Mouse (Mus musculus): ENCODE measurements around the gene Ranbp9. TPM values are rescaled to one million over a fixed set of nuclear protein-coding genes. Genes with fewer than 3 reads are reported as not detected.
"Not testable (repeated sequence)": the region's sequence is repeated elsewhere in the genome, so short reads cannot be mapped to it uniquely, and the experiment has no call there.

The Ranbp9 gene
- total RNA-seq, 2 experiments from 2014 or later: 33.5 to 35.4 TPM

DNA sequence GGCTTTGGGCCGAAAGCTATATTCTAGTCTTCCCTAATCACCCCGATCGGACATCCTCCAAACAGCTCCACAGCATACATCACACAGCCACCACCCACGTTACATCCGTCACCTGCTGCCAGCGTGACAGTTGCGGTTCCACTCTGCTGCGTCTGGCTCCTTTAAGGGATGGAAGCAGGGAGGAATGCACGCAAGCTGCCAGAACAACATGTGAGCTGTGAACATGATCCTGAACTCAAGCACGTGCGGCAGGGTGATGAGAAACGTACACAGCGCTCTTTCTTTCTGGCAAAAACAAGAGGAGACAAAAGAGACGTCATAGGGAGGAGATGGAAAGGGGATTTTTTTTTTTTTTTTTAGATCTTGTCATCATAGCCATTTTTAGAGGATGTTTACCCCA, 17.8 kb upstream of the Ranbp9 start:
- no peak for ATAC-seq (replicated peaks; ENCODE audit: low FRiP score, poor library complexity, severe bottlenecking)

DNA sequence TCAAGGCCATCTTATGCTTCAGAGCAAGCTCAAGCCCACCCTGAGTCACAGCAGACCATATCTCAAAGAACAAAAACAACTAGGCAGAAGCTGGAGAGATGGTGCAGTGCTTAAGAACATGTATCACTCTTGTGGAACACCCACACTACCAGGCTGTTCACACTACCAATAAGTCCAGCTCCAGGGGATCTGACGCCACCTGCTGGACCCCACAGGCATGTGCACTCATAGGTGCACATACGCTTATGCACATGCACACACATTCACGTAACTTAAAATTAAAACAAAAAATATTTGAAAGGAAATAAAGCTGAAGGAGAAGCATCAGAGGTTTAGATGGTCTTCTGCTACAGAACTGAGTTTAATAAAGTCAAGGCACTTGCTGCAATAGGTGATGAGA, 16.7 kb upstream of the Ranbp9 start:
- no peak for ATAC-seq (replicated peaks; ENCODE audit: low FRiP score, poor library complexity, severe bottlenecking)

DNA sequence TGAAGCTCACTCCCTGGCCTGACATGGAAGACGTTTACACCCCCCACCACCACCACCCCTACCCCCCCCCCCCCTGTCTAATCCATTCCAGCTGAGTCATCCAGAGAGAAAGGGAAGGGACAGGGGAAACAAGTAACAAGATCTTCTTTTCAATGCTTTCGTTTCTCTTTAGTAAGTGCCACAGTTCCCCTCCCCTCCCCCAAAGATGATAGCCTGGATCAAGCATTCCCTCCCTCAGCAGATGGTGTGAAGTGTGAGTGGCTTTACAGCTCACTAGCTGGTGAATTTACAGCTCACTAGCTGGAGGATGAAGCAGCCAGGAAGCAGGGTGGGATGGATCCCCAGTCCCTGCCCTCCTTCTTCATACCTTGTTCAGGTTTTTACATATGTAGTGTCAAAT, 15.6 kb upstream of the Ranbp9 start:
- no peak for ATAC-seq (replicated peaks; ENCODE audit: low FRiP score, poor library complexity, severe bottlenecking)

DNA sequence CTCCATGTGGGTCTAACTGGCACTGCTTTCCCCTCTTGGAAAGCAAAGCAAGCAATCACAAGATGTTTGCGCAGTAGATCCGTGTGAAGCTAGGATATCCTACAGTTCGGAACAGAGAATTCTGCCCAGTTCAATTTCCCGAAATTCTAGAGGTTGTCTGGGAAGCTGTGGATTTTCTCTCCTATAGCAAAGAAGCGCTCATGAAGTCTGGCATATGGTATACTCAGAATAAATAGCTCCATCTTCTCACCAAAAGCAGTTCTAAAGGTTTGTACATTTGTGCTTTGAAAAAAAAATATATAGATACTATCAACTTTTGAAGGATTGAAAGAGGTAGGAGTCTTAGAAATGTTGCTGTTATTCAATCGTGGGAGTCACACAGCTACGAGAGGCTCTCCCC, 14.6 kb upstream of the Ranbp9 start:
- no peak for ATAC-seq (replicated peaks; ENCODE audit: low FRiP score, poor library complexity, severe bottlenecking)

DNA sequence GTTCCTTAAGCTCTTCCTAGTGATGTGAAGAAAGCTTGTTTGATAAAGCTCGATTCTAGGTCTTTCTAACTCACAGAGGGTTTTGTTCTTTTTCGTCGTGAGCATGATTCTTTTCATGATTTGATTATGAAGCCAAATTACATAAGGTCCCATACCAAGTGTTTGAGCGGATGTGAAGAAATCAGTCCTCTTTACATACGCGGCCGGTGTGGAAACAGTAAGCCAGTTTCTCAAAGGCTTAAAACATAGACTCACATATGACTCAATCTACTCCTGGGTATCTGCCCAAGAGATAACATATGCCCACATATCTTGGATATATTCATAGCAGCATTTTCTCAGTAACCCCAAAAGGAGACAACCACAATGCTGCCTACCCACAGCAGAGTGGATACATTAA, 12.6 kb upstream of the Ranbp9 start:
- no peak for ATAC-seq (replicated peaks; ENCODE audit: low FRiP score, poor library complexity, severe bottlenecking)

DNA sequence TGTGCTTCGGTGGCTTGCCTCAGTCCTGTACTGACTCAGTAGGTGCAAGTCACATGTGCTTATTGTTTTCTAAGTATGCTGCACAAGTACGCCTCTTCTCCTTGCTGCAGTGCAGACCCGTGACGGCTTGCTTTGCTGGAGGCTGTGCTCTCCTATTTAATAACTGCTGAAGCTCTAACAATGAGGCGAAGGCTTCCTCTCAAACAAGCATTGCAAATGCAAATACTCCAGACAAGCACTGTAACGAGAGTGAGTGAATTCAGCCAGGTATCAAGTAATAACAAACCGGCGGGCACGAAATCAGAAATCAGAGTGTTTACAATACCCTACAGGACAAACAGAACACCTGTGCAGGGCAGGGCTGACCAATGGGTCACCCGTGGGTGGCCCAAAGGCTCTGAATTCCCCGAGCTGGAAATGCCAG, 12.0 kb upstream of the Ranbp9 start:
- no peak for ATAC-seq (replicated peaks; ENCODE audit: low FRiP score, poor library complexity, severe bottlenecking)

DNA sequence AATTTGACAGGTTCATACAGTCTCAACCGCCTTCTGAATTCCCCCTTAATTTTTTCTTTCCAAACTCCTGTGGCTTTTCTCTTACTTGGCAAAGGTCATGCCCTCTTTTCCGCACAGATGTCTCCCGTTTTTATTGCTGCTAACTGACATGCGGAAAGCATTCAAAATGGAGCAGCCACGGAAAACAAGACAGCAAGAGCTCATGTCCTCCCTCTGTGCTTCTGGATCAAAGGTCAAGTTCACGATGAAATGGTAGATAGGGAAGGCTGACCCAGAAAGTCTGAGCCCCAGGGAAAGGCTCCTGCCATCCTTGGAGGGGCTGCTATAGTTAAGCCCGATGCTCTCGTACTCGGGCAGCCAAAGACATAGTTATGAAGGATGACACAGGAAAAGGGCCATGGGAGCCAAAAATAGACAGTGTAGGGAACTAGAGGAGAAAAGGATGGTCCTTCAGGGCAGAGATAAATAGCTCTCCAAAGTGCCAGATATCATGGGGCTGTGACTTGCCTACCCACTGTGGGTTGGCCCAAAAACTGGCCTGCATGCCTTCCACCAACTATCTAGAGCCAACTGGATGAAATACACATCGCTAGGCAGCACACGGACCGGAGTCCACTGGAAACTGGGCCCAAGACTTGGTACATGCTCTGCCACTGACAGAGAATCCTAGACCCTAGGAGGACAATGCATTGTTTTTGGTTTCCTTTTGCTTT, 5.6 kb upstream of the Ranbp9 start:
- ATAC-seq (replicated peaks; ENCODE audit: low FRiP score, poor library complexity, severe bottlenecking): no peak

DNA sequence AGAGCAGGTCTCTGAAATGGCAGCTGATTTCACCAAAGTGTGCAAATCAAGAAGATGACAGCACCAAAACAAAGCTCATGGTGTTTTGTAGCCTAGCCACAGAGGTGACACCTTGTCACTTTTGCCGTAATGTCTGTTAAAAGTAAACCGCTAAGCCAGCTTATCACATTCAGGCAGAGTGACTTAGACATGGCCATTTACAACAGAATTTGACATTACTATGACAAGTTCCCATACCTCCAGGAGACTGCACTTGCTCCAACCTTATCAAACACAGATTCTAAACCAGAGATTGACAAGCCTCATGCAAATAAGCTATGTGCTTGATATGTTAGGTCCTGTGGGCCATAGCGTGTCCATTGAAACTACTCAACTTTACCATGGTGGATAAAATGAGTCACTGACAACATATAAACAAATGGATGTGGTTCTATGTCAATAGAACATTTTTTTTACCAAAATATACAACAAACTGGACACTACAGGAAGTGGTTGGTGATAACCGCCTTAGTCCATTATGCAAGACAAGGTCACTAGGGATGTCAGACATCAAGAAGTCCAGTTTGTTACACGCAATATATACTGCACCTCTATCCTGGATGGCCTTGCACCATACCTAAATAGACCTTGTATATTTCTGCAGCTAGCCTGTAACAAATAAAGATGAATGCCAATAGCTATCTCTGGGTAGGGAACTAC, 4.3 kb upstream of the Ranbp9 start:
- no peak for ATAC-seq (replicated peaks; ENCODE audit: low FRiP score, poor library complexity, severe bottlenecking)

DNA sequence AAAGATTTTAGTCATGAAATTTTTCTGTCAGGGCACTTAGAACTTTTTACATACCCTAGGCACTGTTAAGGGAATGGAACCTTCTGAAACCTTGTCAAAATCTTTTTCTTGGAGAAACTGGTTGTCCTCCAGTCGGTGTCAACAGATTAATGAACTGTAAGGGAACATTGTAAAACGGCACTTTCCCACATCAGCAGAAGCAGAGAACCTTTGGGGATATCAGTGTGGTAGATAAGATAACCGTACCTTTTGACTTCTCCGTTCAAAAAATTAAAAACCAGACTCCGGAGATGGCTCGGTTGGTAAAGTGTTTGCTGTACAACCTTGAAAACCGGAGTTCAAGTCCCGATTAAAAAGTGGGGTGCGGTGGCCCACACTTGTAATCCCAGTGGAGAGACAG, 1.7 kb upstream of the Ranbp9 start:
- ATAC-seq (replicated peaks; ENCODE audit: low FRiP score, poor library complexity, severe bottlenecking): no peak

DNA sequence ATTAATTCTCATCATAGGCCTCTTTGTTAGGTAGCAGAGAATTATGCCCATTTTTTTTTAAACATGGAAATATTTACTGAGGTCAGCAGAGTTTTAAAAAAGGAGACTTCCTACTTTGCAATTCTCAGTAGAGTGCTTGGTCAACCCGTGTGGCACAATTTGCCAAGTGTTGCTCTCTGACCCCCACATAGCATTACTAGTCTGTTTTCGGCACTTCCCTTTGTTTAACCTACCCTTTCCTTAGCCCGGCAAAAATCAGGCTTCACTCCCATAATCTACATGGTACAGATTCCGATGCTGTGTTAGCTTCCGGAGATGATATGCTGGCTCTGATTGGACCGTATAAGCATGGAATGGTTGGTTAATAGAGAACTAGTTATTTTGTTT, 770 bp upstream of the Ranbp9 start:
- ATAC-seq (replicated peaks; ENCODE audit: low FRiP score, poor library complexity, severe bottlenecking): no peak

DNA sequence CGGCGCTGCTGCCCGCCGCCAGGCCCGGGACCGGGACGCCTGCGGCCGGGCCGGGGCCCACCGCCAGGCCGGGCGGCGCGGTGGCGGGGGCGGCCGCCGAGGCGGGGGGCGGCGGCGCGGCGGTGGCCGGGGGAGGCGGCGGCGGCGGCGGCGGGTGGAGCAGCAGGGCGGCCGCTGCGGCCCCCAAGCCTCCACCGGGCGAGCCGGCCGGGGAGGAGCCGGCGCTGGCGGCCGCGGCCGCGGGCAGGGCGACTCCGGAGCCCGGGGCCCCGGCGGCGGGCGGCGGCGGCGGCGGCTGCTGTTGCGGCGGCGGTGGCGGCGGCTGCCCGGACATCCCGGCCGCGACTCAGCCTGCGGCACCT, 506 bp downstream of the Ranbp9 start:
- ATAC-seq (replicated peaks; ENCODE audit: low FRiP score, poor library complexity, severe bottlenecking): no peak

DNA sequence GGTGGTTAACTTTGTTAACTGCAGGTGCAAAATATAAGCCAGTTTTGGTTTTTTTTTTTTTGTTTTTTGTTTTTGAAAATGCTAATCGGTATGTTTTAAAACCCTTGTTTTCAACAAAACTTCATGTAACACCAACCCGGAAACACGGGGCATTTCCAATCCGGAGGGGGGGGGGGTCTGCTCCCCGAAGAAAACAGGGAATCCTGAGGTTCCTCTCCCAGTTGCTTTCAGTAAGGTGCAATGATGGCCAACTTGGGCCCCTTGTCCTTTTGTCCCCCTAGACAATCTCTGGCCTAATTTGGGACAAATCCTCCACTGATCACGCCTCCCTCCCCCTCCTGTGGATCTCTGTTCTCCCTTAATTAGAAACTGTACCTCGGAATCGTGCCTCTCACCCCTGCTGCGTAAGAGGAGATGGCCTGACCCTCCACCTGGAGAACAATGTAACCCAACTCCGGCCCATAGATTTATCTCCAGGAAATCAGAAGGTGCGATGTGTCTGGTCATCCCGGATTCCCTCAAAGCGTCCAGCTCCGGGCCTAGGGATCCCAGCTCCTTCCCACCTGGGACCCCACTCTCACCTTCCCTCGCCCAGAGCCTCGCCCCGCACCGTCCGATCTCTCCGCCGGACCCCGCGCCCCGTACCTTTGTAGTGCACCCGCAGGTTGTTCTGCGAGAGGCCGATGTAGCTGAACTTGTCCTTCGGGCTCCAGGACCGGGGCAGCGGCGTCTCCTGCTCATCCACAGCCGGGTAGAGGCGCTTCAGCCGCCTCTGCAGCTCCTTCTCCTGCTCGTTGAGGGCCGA, 1.1 kb downstream of the Ranbp9 start:
- peak; percentile 49 for ATAC-seq (replicated peaks; ENCODE audit: low FRiP score, poor library complexity, severe bottlenecking)

DNA sequence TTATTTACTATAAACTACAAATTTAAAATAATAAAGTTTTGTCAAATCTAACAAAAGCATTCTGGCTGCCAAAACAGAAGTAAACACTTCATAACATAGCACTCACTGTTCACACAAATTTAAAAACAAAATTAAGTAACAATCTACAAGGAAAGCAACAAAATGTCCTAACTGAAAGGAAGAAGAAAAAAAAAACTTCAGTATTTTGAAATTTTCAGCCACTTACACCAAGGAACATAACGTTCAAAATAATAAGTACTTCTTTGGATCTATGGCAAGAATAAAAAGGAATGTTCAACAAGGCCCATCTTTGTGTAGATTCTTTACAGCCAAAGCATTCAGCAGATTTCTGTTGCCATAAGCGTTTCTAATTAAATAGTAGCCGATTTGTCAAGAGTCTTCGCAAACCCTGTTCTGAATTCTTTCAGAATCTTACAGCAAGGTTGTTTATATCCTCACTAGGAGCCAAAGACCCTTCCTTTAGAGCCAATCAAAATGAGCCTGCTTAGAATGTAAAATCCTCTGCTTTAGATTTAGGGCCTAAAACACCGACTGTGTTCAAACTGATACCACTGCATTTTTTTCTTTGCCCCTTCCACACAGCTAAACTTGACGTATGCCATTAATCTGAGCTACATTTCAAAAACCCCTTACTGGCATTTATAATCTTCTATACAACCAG, 1.9 kb downstream of the Ranbp9 start:
- ATAC-seq (replicated peaks; ENCODE audit: low FRiP score, poor library complexity, severe bottlenecking): no peak

DNA sequence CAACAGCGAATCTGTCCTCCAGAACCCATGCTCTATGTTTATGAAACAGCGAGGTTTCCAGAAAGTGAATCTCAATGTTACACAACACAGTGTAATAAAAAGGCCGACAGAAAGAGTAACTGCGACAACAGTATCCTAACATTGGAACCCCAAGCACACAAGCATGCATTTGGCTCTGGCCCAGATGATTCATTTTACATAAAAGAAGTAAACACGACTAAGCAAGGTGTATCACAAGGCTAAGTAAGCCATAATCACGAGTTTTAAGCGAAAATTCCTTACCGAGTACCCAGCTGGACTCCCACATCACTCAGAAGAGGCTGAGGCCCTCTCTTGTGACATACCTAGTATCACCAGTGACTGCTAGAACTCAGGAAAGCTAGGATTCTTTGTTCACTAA, 2.5 kb downstream of the Ranbp9 start:
- no peak for ATAC-seq (replicated peaks; ENCODE audit: low FRiP score, poor library complexity, severe bottlenecking)

DNA sequence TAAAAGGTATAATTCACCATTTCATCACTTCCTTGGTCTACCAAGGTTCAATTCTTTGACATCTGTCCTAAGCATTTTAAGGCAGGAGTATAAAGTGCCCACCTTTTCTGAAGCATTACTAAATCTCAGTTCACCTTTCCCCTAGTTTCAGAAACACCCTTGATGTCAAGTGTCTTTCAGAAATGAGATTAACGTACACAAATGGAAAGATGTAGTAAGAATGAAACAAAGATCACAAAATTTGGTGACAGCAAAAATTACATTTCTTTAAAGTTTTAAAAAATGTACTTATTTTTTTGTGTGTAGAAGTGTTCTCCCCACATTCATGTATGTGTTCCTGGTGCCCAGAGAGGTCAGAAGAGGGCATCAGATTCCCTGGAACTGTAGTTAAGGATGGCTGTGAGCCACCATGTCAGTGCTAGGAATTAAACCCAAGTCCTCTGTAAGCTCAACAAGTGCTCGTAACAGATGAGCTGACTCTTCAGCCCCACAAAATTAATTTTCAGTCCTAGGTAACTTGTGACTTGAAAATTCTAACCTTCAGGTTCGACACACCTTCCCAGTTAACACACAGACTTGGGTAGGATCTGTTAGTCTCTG, 3.9 kb downstream of the Ranbp9 start:
- ATAC-seq (replicated peaks; ENCODE audit: low FRiP score, poor library complexity, severe bottlenecking): no peak

DNA sequence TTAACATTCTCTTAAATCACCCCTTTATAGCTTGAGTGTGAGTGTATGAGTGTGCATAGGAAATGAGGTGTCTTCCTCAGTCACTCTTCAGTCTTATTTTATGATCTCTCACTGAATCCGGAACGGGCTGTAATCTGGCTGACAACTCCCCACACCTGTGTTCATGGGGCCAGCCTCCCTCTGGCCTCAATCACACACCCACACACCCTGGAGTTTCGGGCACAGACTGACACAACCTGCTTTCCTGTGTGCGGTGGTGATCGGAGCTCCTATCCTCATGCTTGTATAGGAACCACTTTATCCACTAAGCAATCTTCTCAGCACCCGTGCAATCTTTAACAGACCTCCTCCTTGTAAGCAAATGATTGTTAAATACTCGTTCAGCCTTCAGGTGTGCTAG, 4.9 kb downstream of the Ranbp9 start:
- ATAC-seq (replicated peaks; ENCODE audit: low FRiP score, poor library complexity, severe bottlenecking): no peak

DNA sequence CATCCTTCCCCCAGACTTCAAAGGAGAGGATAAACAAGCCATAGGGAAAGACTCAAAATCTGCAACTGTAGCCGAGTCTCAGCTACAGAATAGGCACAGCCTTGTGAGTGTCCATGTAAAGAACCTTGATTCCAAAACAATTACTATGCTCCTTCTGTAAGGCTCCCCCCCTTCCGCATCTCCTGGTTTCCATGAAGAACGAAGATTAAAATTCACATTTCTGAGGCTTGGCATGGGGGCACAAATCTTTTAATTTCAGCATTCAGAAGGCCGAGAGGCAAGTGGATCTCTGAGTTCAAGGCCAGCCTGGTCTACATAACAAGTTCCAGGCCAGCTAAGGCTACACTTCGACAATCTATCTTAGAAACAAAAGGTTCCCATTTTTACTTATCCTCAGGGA, 6.4 kb downstream of the Ranbp9 start:
- ATAC-seq (replicated peaks; ENCODE audit: low FRiP score, poor library complexity, severe bottlenecking): no peak

DNA sequence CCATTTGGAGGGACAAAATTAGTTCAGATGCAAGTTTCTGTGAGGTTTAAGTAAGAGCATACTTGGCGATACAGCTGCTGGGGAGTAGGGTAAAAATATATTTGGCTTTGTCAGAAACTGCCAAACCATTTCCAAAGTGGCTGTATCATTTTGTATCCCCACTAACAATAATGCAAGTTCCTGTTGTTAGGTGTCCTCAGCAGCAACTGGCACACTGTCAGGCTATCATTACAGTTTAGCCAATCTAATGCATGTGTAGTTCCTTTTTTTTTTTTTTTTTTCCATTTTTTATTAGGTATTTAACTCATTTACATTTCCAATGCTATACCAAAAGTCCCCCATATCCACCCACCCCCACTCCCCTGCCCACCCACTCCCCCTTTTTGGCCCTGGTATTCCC, 9.2 kb downstream of the Ranbp9 start:
- not testable (repeated sequence) for ATAC-seq (replicated peaks; ENCODE audit: low FRiP score, poor library complexity, severe bottlenecking)

DNA sequence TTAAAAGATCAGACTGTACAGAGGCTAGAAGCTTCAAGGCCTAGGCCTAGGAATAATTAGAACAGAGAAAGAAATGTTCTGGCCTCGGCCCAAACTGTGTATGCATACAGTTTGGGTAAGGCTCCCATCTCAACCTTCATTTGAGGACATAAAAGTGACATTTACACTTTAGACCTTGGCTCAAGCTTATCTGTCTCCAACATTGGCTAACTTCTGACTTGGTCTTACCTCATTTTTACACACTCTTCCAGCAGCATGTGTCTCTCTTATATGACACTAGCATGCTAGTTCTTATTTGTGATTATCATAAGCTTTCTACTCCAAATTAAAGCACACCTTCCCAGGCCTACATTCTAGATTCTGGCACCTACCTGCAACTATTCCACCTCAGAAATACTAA, 11.5 kb downstream of the Ranbp9 start:
- ATAC-seq (replicated peaks; ENCODE audit: low FRiP score, poor library complexity, severe bottlenecking): no peak

DNA sequence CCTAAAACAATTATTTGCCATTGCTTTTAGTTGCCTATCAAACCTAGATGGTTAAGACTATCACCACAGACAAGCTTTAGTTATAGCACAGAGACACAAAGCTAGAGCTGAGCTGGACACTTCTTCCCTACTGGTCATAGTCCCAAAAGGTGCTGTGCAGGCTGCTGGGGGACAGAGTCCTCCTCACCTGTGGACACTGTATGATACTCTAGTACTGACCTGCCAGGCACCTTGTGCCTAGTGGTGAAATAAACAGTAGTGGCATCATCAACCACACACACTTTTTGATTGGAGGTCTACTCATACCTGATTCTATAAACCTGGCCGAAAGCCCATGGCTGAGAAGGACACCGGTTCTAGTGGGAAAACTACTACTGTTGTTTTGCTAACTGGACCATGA, 16.5 kb downstream of the Ranbp9 start:
- ATAC-seq (replicated peaks; ENCODE audit: low FRiP score, poor library complexity, severe bottlenecking): no peak
